Mouse (Mus musculus) gastrocnemius, adult 2 months (tissue): ENCODE measurements around the gene Rps21. TPM values are rescaled to one million over a fixed set of nuclear protein-coding genes. Genes with fewer than 3 reads are reported as not detected.

ENCODE experiments used
- DNase-seq: peaks from one replicate; pipeline ENCODE4 v3.0.0; 2022
- H3K27ac ChIP-seq: fragments of 200-600 bp; 2 replicates; pipeline ENCODE4 v1.8.1; 2022; ENCODE audit warnings: mild to moderate bottlenecking
- H3K4me3 ChIP-seq: fragments of 200-600 bp; 2 replicates; pipeline ENCODE4 v1.8.1; 2022; ENCODE audit warnings: mild to moderate bottlenecking, moderate library complexity
- CTCF ChIP-seq: fragments of 200-600 bp; IDR thresholded peaks from 2 replicates; pipeline ENCODE4 v1.8.1; 2022; ENCODE audit warnings: antibody characterized with exemption, mild to moderate bottlenecking, moderate library complexity
- intact Hi-C: fragments of 180-260 bp; cut with DNase I; formaldehyde crosslinking; loops from one replicate; pipeline ENCODE4 v1.15.1; 2025
- total RNA-seq, 2 experiments: library from RNA; stranded (reverse); gene quantifications; 2 replicates each; pipeline ENCODE4 v1.2.3; 2021

The Rps21 gene
- total RNA-seq, 2 experiments from 2014 or later = 359 to 473 TPM

DNA sequence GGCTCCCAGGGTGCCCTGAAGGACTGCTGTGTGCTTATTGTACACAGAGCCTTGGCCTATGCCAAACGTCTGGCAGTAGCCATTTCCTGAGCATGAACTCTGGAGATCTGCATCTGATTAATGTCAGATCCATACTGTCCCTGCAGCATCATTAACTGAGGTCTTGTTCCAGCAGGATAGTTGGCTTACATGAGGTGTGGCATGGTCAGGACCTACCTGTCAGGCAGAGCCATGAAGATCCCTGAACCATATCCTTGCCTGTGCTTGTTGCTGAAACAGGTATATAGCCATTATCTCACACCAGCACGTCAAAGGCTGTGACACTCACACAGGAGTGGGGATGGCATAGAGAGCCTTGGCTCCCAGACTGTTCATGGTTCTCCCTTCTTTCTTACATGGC lies 10.8 kb downstream of the Rps21 start:
- TF ChIP-seq CTCF = no peak
- H3K27ac ChIP-seq = no peak overlapping the region
- intact Hi-C loops = no loop called here
- DNase-seq = no peak
- H3K4me3 ChIP-seq = no peak overlapping the region

DNA sequence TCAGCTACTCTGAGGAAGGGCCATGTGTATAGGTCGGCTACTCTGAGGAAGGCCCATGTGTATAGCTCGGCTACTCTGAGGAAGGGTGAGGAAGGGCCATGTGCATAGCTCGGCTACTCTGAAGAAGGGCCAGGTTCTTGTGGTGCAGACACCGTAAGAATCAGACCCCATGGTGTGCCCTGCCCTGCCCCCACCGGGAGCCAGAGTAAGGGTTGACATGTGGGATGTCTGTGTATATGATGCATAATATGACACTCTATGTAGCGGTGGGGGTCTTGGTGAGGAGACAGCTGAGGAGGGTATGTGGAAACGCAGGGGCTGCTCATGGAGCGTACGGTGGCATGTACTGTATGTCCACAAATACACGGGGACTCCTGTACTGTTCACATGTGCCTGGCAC lies 12.2 kb downstream of the Rps21 start:
- no peak for DNase-seq
- no peak overlapping the region for H3K4me3 ChIP-seq
- no peak for TF ChIP-seq CTCF
- no peak overlapping the region for H3K27ac ChIP-seq
- intact Hi-C loops = no loop called here

DNA sequence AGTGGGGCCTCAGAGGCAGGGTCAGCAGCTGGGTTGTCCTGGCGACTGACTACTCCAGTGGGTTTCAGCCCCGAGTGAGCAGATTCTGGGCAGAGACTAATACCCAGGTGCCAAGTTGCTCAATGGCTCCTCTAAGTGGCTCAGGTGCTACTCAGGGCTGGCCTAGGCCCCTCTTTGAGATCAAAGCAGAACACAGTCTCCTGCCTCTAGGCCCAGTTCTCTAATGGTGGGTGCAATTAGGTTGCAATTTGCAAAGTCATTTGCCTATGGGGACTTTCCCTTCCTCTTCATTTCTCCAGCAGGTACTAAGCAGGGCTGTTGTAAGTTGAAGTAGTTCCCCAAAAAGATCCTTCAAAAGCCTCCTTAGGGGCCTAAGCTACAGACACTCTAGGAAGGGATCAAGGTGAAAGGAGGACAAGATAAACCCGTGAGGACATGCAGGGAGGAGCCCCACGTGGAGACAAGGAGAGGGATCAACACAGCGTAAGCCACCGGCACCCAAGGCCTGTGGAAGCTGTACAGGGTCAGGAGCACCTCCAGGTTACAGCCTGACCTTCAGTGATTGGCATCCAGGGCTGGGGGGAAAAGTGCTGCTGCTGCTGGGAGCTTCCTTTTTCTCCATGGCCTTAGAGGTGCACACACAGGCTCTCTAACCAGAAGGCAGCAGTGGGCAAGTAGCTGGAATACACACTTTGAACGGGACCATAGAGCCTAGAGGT lies 13.5 kb downstream of the Rps21 start:
- Histone ChIP-seq H3K27ac (no peak overlapping the region), H3K4me3 (no peak overlapping the region)
- no peak for TF ChIP-seq CTCF
- DNase-seq = no peak
- intact Hi-C loops = loop anchor here (10.0 kb wide), 2 partner anchors 164 to 314 kb away; partner anchors contain the start of genes Mrgbp and Ogfr

DNA sequence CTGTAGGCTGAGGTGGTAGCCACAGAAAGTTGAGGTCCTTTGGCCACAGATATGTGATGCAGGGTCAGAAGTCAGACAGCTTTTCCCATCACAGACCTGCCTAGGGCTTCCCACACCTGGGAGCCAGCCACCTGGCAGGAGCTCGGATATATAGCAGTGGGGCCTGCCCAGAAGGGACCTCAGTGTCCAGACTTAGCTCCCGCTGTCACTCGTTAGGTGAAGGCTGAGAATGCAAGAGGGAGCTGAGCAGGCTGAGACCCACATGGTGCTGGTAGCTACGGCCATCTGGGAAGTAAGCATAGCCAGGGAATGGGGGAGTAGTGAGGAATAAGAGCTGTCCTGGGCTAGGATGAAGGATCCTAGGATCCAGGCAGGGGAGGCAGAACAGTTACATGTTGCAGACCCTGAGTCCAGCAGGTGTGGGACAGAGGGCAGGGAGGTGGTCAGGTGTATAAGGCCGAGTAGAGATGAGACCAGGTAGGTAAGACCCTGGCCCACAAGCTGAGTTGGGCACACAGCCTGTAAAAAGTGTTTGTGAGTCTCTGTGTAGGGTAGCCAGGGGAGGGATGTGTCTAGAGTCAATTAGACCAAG lies 14.7 kb downstream of the Rps21 start:
- Histone ChIP-seq H3K27ac (no peak overlapping the region), H3K4me3 (peak overlapping the region; percentile 93)
- TF ChIP-seq CTCF = no peak
- intact Hi-C loops = loop anchor here (10.0 kb wide), 2 partner anchors 163 to 313 kb away; partner anchors contain the start of genes Mrgbp and Ogfr
- no peak for DNase-seq

DNA sequence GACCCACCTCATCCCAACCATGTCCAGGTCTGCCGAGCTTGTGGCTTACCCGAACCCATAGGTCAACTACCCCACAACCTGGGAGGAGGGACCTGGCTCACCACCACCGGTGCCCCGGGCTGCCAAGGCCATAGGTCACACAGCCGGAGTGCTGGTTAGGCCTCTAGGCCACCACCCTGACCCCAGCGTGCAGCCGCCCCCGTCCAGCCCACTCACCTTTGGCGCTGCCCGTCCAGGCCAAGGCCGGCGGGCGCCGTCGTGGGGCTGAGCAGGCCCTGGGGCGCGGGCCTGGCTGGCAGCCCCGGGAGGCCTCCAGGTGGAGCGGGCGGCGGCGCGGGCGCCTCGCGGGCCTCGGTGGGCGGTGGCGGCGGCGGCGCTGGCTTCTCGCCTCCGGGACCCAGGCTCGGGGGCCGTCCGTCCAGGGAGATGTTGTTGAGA lies 15.7 kb downstream of the Rps21 start:
- H3K27ac ChIP-seq = peak overlapping the region; percentile 87
- intact Hi-C loops = loop anchor here (10.0 kb wide), 2 partner anchors 162 to 312 kb away; partner anchors contain the start of genes Mrgbp and Ogfr
- no peak for TF ChIP-seq CTCF
- H3K4me3 ChIP-seq = peak overlapping the region; percentile 93
- DNase-seq = no peak

DNA sequence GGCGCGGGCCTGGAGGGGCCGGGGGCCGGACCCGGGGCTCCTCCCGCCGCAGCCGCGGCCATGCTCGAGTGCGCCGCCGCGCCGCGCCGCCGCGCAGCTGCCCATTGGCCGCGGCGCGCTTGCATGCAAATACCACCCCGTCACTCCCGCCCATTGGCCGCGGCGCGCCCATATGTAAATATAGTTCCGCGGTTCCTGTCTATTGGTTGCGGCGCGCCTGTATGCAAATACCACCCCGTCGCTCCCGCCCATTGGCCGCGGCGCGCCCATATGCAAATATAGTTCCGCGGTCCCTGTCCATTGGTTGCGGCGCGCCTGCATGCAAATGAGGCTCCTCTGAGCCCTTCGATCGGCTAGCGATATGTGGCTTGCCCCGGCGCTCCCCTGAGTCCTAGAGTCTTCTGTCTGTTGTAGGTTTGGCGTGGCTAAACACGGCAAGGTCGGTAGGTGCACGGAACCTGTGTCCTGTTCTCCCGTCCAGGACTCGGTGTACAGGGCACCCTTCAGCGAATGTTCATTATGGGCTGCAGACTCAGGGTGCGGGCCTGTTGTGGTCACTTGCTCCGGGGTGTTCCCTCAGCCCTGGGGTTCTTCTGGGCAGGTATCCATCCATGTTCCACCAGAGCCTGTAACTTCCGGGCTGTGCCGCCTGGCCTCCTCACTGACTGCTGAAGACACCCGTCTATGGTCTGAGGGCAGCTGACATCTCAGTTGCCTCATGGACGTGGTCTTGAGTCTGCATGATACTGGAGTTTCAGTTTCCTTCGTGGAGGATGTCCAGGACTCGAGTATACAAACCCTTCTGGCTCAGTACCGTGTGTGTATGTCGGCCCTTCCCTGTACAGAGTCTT lies 16.4 kb downstream of the Rps21 start, which contains the start of gene Cables2:
Gene Cables2 (minus strand): TSS at position 103 of the 851 bp plus-strand sequence.
- DNase-seq = peak; percentile 96
- Histone ChIP-seq H3K27ac (peak within 1 kb of the TSS; percentile 87), H3K4me3 (peak within 1 kb of the TSS; percentile 93)
- no peak for TF ChIP-seq CTCF
- intact Hi-C loops = loop anchor here (10.0 kb wide), 2 partner anchors 161 to 311 kb away; partner anchors contain the start of genes Mrgbp and Ogfr

DNA sequence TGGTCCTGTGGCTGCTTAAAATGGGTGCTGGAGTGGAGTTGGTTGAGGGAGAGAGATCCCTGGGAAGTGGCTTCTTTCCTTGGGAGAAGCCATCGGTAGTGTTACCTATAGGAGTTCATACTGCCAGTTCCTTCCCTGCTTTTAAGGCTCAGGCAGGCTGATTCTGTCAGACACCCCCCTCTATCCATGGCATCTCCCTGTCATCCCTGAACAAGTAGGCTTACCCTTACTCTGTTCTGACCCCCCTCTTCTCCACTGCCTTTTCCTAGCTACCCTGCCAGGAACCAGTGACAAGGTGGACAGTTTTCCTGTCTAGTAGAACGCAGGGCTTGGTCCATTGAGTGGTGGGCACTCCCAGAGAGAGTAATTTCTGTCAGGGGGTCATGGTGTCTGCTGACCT lies 17.3 kb downstream of the Rps21 start:
- Histone ChIP-seq H3K4me3 (no peak overlapping the region), H3K27ac (0 out of 2 replicates have a peak overlapping the region, but pooled peaks have one; percentile 86)
- DNase-seq = no peak
- intact Hi-C loops = loop anchor here (10.0 kb wide), 2 partner anchors 160 to 310 kb away; partner anchors contain the start of genes Mrgbp and Ogfr
- TF ChIP-seq CTCF = no peak

DNA sequence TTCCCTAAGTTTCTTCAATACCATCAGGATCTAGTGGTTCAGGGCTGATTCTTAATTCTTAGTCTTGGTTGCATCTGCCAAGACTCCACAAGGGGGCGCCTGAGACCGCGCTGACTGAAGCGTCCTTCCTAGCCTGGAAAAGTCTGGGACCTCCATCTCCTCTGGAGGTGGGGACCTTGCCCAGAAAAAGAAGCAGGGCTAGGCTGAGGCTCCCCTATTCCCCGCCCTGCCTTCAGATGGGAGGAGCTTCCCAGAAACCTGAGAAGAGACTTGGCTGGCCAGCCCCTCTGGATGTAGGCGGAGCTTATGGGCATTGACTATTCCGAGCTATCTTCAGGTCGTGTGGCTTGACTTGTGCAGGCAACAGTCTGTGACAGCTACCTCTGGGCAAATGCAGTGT lies 18.7 kb downstream of the Rps21 start:
- Histone ChIP-seq H3K4me3 (peak overlapping the region; percentile 6), H3K27ac (peak overlapping the region; percentile 63)
- TF ChIP-seq CTCF = peak; percentile 99
- peak; percentile 90 for DNase-seq
- intact Hi-C loops = loop anchor here (1.0 to 10.0 kb wide), 3 partner anchors 71 to 309 kb away; partner anchors contain the start of genes Mrgbp and Ogfr

DNA sequence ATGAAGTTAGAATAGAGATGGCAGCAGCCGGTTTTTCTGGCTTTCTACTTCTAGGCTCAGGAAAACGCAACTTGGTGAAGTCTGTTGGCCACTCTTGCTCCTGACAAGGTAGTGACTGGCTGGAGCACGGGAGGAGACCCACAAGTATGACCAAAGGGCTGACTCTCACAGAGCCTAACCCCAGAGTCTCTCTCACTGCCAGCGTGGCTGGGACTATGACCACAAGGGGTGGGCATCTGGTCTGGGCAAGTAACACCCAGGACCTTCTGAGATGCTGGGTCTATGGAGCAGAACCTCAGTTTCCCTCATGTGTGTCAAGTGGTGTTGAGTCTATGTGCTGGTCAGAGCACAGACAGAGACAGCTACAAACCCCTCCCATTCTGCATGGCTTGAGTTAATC lies 19.2 kb downstream of the Rps21 start:
- H3K4me3 ChIP-seq = peak overlapping the region; percentile 6
- no peak for TF ChIP-seq CTCF
- DNase-seq = no peak
- intact Hi-C loops = loop anchor here (1.0 to 10.0 kb wide), 3 partner anchors 71 to 308 kb away; partner anchors contain the start of genes Mrgbp and Ogfr
- peak overlapping the region; percentile 63 for H3K27ac ChIP-seq

DNA sequence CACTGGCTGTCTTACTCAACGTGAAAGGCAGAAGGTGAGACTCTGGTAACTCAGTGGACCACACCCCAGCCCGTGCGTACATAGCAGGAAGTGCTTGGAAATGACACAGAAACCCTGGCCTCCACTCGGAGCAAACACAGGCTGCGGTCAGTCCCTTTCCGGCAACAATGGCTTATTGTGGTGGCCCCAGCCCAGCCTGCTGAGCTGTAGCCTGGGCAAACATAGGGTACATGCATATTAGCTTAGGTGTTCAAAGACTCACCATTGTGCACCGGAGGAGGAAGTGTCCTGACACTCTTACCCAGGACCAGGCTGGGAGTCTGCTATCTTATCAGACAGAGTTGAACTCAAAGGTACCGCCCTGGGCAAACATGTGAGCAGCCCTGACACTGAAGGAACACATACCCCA lies 19.7 kb downstream of the Rps21 start:
- H3K27ac ChIP-seq = peak overlapping the region; percentile 63; the same call in 1 of the 2 replicates
- no peak overlapping the region; the same call in 1 of the 2 replicates for H3K4me3 ChIP-seq
- no peak for TF ChIP-seq CTCF
- intact Hi-C loops = loop anchor here (1.0 to 10.0 kb wide), 3 partner anchors 70 to 308 kb away; partner anchors contain the start of genes Mrgbp and Ogfr
- no peak for DNase-seq

DNA sequence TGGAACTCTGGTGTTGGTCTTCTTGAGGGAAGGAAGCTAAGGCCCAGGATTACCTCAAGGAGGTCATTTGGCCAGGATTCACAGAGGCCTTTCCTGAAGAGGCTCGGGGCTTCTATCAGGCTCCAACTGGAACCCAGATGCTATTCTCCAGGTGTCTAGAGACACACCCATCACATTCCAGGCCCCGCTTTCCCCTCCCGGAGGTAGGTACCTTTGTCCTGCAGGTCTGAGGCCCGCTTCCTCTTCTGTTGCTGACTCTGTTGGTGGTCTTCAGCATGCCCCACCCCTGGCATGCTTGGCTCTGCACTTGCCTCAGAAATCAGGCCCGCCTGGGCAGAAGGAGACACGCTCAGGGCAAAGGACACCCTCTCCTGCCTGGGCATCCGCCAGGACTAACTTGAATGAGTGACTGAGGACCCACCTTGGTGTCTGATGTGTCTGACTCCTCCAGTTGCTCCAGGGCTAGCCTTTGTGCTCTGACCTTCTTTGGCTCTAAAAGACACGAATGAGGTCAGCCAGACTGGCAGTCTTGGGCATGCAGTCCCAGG lies 20.7 kb downstream of the Rps21 start:
- intact Hi-C loops = loop anchor here (10.0 kb wide), 2 partner anchors 157 to 307 kb away; partner anchors contain the start of genes Mrgbp and Ogfr
- no peak overlapping the region for H3K27ac ChIP-seq
- no peak for DNase-seq
- no peak overlapping the region for H3K4me3 ChIP-seq
- no peak for TF ChIP-seq CTCF
